Mouse (Mus musculus) forebrain, embryonic 10.5 days (tissue): Measurements from ENCODE around the gene Olig2. TPM values are rescaled to one million over a fixed set of nuclear protein-coding genes. Genes with fewer than 3 reads are reported as not detected.
"Not testable (repeated sequence)": the region's sequence is repeated elsewhere in the genome, so short reads cannot be mapped to it uniquely, and the experiment has no call there.

Experiments used
- DNase-seq: peaks from one replicate; pipeline ENCODE4 v3.0.0-alpha.2; 2017; ENCODE audit warnings: low spot score; ENCODE audit errors: extremely low spot score
- H3K27ac ChIP-seq: fragments of 300-500 bp; sonication (generic); 2 replicates; pipeline ENCODE4 v1.5.1; 2016; ENCODE audit warnings: mild to moderate bottlenecking
- H3K27me3 ChIP-seq: fragments of 300-500 bp; sonication (generic); 2 replicates; pipeline ENCODE4 v1.6.1; 2016; ENCODE audit warnings: mild to moderate bottlenecking; ENCODE audit not compliant: poor library complexity, severe bottlenecking
- H3K36me3 ChIP-seq: fragments of 300-500 bp; sonication (generic); replicated peaks from 2 replicates; pipeline ENCODE4 v1.6.1; 2016; ENCODE audit warnings: mild to moderate bottlenecking, moderate library complexity
- H3K4me1 ChIP-seq: fragments of 300-500 bp; sonication (generic); 2 replicates; pipeline ENCODE4 v1.6.1; 2016
- H3K4me3 ChIP-seq: fragments of 300-500 bp; sonication (generic); 2 replicates; pipeline ENCODE4 v1.5.1; 2016; ENCODE audit warnings: mild to moderate bottlenecking, moderate library complexity
- H3K9me3 ChIP-seq: fragments of 300-500 bp; sonication (generic); 2 replicates; pipeline ENCODE4 v1.6.1; 2016; ENCODE audit warnings: mild to moderate bottlenecking, moderate library complexity
- WGBS: fragments of 180-500 bp; shearing (Covaris S2); methylation state at CpG from one replicate; pipeline ENCODE4 v1.1.7; 2016; 5-methylcytosine and 5-hydroxymethylcytosine counted together
- polyA plus RNA-seq: library from polyadenylated mRNA; unstranded; fragments of >200 nt; fragmentation: Nextera tagmentation; extraction: Ambion mirVana; gene quantifications from 2 replicates; pipeline ENCODE4 v1.2.1, GENCODE M21; 2016

Gene Olig2
- polyA plus RNA-seq, 1 experiment from 2014 or later, result 10.5 TPM

DNA sequence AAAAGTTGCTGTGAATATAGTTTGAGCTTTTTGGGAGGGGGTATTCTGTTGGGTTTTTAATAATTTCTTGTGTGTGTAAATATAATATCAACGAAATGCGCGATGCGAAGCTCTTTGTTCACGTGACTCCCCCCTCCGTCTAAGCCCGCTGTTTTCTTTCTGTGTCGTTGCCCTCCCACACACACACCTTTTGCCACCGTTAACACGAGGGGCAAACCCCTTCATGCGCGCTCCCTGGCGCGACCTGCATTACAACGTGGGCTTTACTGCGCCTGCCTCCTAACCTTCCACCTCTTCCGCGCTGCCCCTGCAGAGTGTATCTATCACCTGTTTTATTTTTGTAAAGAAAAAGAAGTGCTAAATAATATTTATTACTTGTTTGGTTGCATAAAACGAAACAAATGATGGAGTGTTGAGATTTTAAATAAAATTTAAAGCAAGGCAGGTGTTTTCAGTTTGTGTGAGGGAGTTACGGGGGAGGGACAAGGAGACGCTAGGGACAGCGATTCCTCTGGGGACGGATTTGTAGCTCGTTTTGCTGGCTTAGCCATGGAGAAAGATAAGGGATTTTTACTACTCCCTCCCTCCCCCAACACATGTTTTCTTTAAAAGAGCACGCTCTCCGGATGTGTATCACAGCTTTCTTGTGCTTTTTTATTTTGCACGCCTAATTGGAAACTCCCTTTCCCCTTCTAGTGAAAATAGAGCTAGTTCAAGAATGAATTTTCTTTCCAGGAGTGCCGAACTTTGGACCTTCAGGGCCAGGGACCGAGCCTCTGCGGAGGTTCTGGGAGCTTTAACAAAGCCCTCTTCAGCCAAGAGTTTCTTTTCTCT is 3.2 kb downstream of the Olig2 start:
- Histone ChIP-seq H3K9me3 (no peaks in the 10 kb centered on the region), H3K27ac (peak overlapping the region; percentile 84), H3K4me1 (peaks cover 96% of the 10 kb centered on the region), H3K4me3 (peak overlapping the region; percentile 51), H3K27me3 (peaks cover 100% of the 10 kb centered on the region), H3K36me3 (peaks cover 7% of the 10 kb centered on the region; the same call in 1 of the 2 replicates)
- WGBS, result under 1% methylated on average over 30 of the region's 30 CpGs
- DNase-seq, result no peak

DNA sequence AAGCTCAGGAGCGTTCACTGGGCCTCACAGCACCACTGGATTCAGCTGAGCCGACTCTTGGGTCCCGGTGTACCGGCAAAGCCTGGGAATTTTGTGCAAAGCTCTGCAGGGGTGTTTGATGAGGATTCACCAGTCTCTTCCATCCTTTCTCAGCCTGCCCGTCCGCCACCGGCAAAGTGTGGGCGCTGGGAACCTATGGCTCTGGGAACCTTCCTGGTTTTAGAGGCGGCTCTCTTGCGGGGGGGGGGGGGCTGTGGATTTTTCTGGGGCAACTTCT is 3.8 kb downstream of the Olig2 start:
- Histone ChIP-seq H3K4me3 (peak overlapping the region; percentile 51), H3K4me1 (peaks cover 92% of the 10 kb centered on the region), H3K27ac (peak overlapping the region; percentile 84), H3K9me3 (no peaks in the 10 kb centered on the region), H3K27me3 (peaks cover 100% of the 10 kb centered on the region), H3K36me3 (peaks cover 7% of the 10 kb centered on the region; the same call in 1 of the 2 replicates)
- WGBS, result 2% methylated on average over 10 of the region's 10 CpGs
- DNase-seq, result peak; percentile 43

DNA sequence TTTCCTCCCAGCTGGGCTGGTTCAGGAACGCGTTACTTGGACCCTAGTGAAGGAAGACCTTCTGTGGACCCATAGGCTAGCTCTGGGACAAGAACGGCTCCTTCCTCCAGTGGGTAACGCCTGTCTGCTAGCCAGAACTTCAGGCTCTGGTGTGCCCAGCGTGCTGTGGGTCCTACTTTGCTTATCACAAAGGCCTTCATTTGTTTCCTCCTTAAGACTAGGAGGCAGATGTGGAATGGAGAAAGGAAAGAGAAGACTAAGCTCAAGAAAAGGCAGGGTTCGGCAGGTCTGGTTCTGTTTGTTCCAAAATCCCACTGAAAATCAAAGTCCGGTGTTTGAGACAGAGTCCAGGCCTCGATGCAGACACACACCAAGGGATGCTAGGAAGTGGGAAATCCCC is 4.4 kb downstream of the Olig2 start:
- Histone ChIP-seq H3K9me3 (no peaks in the 10 kb centered on the region), H3K27me3 (peaks cover 100% of the 10 kb centered on the region), H3K4me1 (peaks cover 86% of the 10 kb centered on the region), H3K27ac (no peak overlapping the region), H3K36me3 (peaks cover 7% of the 10 kb centered on the region; the same call in 1 of the 2 replicates), H3K4me3 (peak overlapping the region; percentile 51)
- DNase-seq, result no peak
- WGBS, result 8% methylated on average over 8 of the region's 8 CpGs

DNA sequence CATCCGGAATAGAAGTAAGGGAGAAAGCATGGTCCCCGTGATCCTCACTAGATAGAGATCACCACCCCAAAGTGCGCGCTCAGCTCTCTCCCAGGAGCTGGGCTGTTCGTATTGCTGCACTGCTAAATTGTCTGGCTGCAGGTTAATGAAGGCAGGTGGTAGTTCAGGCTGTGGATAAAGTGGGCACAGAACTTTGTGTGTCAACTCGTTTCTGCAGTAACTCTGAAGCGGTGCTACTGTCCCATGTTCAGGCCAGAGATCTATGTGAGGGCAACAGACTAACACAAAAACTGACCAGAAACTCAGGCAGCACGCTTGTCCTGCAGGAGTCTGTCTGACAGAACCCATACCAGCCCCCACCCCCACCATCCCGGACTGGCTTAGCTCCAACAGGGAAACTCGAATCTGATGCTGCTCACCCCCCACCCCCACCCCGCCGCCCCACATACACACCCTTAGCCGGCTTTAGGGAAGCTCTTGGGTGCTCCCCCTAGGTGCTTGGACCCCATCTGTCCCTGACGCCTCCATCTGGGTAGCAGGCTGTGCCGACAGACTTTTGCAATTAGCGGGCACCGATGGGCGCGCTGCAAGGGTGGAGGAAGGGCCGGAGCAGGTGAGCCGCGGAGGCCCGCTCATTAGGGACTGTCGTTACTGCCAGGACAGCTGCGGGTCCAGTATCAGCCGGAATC is 6.7 kb downstream of the Olig2 start:
- H3K27me3 ChIP-seq, result peaks cover 100% of the 10 kb centered on the region
- no peak overlapping the region for H3K27ac ChIP-seq
- H3K4me1 ChIP-seq, result peaks cover 63% of the 10 kb centered on the region
- no peaks in the 10 kb centered on the region for H3K9me3 ChIP-seq
- H3K4me3 ChIP-seq, result peak overlapping the region; percentile 24; the same call in 1 of the 2 replicates
- peak; percentile 35 for DNase-seq
- peaks cover 4% of the 10 kb centered on the region; the same call in 1 of the 2 replicates for H3K36me3 ChIP-seq
- WGBS, result 1% methylated on average over 26 of the region's 26 CpGs

GRCm38 (mm10) chr16:91232470-91233240 is 7.4 kb downstream of the Olig2 start:
- no peaks in the 10 kb centered on the region for H3K9me3 ChIP-seq
- H3K27me3 ChIP-seq, result peaks cover 100% of the 10 kb centered on the region
- peak overlapping the region; percentile 24; the same call in 1 of the 2 replicates for H3K4me3 ChIP-seq
- H3K4me1 ChIP-seq, result peaks cover 56% of the 10 kb centered on the region
- 2% methylated on average over 25 of the region's 25 CpGs for WGBS
- DNase-seq, result peak; percentile 41
- H3K36me3 ChIP-seq, result no peaks in the 10 kb centered on the region
- H3K27ac ChIP-seq, result no peak overlapping the region

- Histone ChIP-seq H3K4me3 (no peak overlapping the region), H3K27me3 (peaks cover 100% of the 10 kb centered on the region), H3K9me3 (no peaks in the 10 kb centered on the region), H3K27ac (no peak overlapping the region), H3K36me3 (no peaks in the 10 kb centered on the region), H3K4me1 (peaks cover 51% of the 10 kb centered on the region)
- no peak for DNase-seq
- 11% methylated on average over 11 of the region's 11 CpGs for WGBS
These were observed 8.1 kb downstream of the Olig2 start for GRCm38 (mm10) chr16:91233241-91233944.

- Histone ChIP-seq H3K27ac (no peak overlapping the region), H3K36me3 (no peaks in the 10 kb centered on the region), H3K4me1 (no peaks in the 10 kb centered on the region), H3K4me3 (no peak overlapping the region), H3K9me3 (no peaks in the 10 kb centered on the region), H3K27me3 (peaks cover 97% of the 10 kb centered on the region)
- no peak for DNase-seq
- WGBS, result 68% methylated on average over 4 of the region's 4 CpGs
These were observed 13.8 kb downstream of the Olig2 start for GRCm38 (mm10) chr16:91239024-91239423.

GRCm38 (mm10) chr16:91246292-91246691 is 21.0 kb downstream of the Olig2 start:
- H3K27ac ChIP-seq, result no peak overlapping the region
- WGBS, result 64% methylated on average over 9 of the region's 9 CpGs
- no peak for DNase-seq
- no peaks in the 10 kb centered on the region for H3K4me1 ChIP-seq
- no peak overlapping the region for H3K4me3 ChIP-seq
- peaks cover 57% of the 10 kb centered on the region for H3K27me3 ChIP-seq
- H3K36me3 ChIP-seq, result no peaks in the 10 kb centered on the region
- H3K9me3 ChIP-seq, result no peaks in the 10 kb centered on the region

DNA sequence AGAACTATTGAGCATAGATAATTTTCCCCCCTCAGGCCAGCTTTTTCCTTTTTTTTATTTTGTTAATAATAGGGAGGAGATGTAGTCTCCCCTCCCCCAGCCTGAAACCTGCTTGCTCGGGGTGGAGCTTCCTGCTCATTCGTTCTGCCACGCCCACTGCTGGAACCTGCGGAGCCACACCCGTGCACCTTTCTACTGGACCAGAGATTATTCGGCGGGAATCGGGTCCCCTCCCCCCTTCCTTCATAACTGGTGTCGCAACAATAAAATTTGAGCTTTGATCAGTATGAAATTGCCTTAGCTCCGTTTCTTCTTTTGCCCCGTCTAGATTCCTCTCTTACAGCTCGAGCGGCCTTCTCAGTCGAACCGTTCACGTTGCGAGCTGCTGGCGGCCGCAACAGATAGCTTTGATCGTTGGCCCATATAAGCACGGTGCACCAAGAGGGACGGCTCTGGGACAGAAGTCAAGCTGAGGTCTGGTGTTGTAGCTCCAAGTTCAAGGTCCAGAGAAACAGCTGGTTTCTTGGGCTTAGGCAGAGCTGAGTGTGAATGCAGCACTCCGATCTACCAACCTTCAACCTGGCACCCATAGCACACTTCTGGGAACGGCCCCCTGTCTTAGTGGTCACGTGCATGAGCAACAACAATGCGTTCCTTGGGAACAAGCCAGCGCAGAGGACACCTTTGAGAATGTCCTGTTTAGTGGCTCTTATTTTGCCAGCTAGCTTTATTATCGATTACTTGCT is 30.3 kb downstream of the Olig2 start:
- WGBS, result 13% methylated on average over 22 of the region's 28 CpGs
- peak overlapping the region; percentile 20; the same call in 1 of the 2 replicates for H3K4me3 ChIP-seq
- H3K9me3 ChIP-seq, H3K4me1 ChIP-seq, H3K36me3 ChIP-seq, H3K27ac ChIP-seq, DNase-seq: not testable (repeated sequence)
- peaks cover 51% of the 10 kb centered on the region for H3K27me3 ChIP-seq

DNA sequence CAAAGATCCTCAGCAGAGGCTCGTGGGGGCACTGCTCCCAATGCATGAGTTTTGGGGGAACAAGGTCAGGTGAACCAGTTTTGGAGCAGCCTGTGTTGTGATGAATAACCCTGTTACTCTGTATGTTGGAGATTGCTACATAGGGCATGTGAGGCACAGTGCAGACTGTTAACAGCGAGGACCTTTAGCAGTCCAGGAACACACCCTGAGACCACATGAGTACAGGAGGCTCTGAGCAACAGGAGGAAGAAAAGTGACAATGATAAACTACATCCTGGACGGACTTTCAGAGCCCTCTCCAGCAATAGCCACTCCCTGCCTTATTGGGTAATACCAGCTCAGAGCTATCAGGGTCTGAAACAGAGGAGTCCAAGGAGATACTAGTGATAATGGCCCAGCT is 33.7 kb downstream of the Olig2 start:
- H3K36me3 ChIP-seq, result no peaks in the 10 kb centered on the region
- H3K27ac ChIP-seq, result no peak overlapping the region
- H3K9me3 ChIP-seq, result no peaks in the 10 kb centered on the region
- H3K27me3 ChIP-seq, result peaks cover 84% of the 10 kb centered on the region
- no peak overlapping the region for H3K4me3 ChIP-seq
- WGBS, result 72% methylated on average over 3 of the region's 3 CpGs
- DNase-seq, result no peak
- H3K4me1 ChIP-seq, result peaks cover 22% of the 10 kb centered on the region

GRCm38 (mm10) chr16:91260861-91261260 is 35.6 kb downstream of the Olig2 start:
- no peak for DNase-seq
- Histone ChIP-seq H3K4me3 (no peak overlapping the region), H3K4me1 (peaks cover 19% of the 10 kb centered on the region), H3K9me3 (no peaks in the 10 kb centered on the region), H3K27me3 (peaks cover 100% of the 10 kb centered on the region), H3K36me3 (no peaks in the 10 kb centered on the region), H3K27ac (no peak overlapping the region)
- 92% methylated on average over 3 of the region's 3 CpGs for whole genome bisulfite sequencing
